Mouse (Mus musculus) kidney, embryonic 14.5 days (tissue): ENCODE data around the gene Fam133b. TPM values are rescaled to one million over a fixed set of nuclear protein-coding genes. Genes with fewer than 3 reads are reported as not detected.
"Not testable (repeated sequence)": the region's sequence is repeated elsewhere in the genome, so short reads cannot be mapped to it uniquely, and the experiment has no call there.

Experiments used
- ATAC-seq: fragments of 200-750 bp; cut with Nextera tagmentation; 2 replicates; pipeline ENCODE4 v1.8.0; 2017; ENCODE audit warnings: moderate number of reproducible peaks, mild to moderate bottlenecking, moderate TSS enrichment, moderate library complexity; ENCODE audit not compliant: low FRiP score, low TSS enrichment
- H3K27ac ChIP-seq: fragments of 300-500 bp; sonication (generic); 2 replicates; pipeline ENCODE4 v1.5.1; 2014; ENCODE audit warnings: low read depth, mild to moderate bottlenecking, low read length, moderate library complexity, mixed read lengths
- H3K27me3 ChIP-seq: fragments of 300-500 bp; sonication (generic); 2 replicates; pipeline ENCODE4 v1.6.1; 2014; ENCODE audit warnings: mild to moderate bottlenecking, low read length; ENCODE audit not compliant: control insufficient read depth, insufficient read depth
- H3K36me3 ChIP-seq: fragments of 300-500 bp; sonication (generic); 2 replicates; pipeline ENCODE4 v1.6.1; 2014; ENCODE audit warnings: low read length, mixed read lengths; ENCODE audit not compliant: control insufficient read depth, insufficient read depth
- H3K4me1 ChIP-seq: fragments of 300-500 bp; sonication (generic); 2 replicates; pipeline ENCODE4 v1.6.1; 2014; ENCODE audit warnings: low read length, mixed read lengths; ENCODE audit not compliant: control insufficient read depth, insufficient read depth
- H3K4me2 ChIP-seq: fragments of 300-500 bp; sonication (generic); replicated peaks from 2 replicates; pipeline ENCODE4 v1.6.1; 2014; ENCODE audit warnings: low read depth, mild to moderate bottlenecking, low read length
- H3K4me3 ChIP-seq: fragments of 300-500 bp; sonication (generic); 2 replicates; pipeline ENCODE4 v1.5.1; 2014; ENCODE audit warnings: mild to moderate bottlenecking, low read length
- H3K9ac ChIP-seq: fragments of 300-500 bp; sonication (generic); 2 replicates; pipeline ENCODE4 v1.6.1; 2014; ENCODE audit warnings: low read depth, mild to moderate bottlenecking, low read length, moderate library complexity
- H3K9me3 ChIP-seq: fragments of 300-500 bp; sonication (generic); 2 replicates; pipeline ENCODE4 v1.6.1; 2016; ENCODE audit warnings: low read length; ENCODE audit not compliant: control insufficient read depth
- WGBS: fragments of 180-500 bp; shearing (Covaris S2); extraction: QIAGEN DNeasy Blood & Tissue Kit; methylation state at CpG from one replicate; pipeline ENCODE4 v1.1.7; 2014; 5-methylcytosine and 5-hydroxymethylcytosine counted together
- polyA plus RNA-seq: library from polyadenylated mRNA; unstranded; fragments of >200 nt; fragmentation: Nextera tagmentation; extraction: Ambion mirVana; gene quantifications from 2 replicates; pipeline ENCODE4 v1.2.1, GENCODE M21; 2014

Fam133b gene
- polyA plus RNA-seq, 1 experiment from 2014 or later = 38.9 TPM

- Histone ChIP-seq H3K27me3 (no peaks in the 10 kb centered on the region), H3K9ac (no peak overlapping the region), H3K4me3 (no peak overlapping the region), H3K36me3 (peaks cover 35% of the 10 kb centered on the region), H3K27ac (no peak overlapping the region), H3K4me1 (no peaks in the 10 kb centered on the region), H3K9me3 (no peaks in the 10 kb centered on the region), H3K4me2 (no peak overlapping the region)
- 94% methylated on average over 9 of the region's 9 CpGs for WGBS
- ATAC-seq = no peak
Measured at GRCm38 (mm10) chr5:3607114-3607513, 63.5 kb downstream of the Fam133b start.

- H3K4me3 ChIP-seq = no peak overlapping the region
- H3K27me3 ChIP-seq = no peaks in the 10 kb centered on the region
- no peak overlapping the region for H3K9ac ChIP-seq
- no peak overlapping the region for H3K4me2 ChIP-seq
- H3K27ac ChIP-seq = no peak overlapping the region
- WGBS = 95% methylated on average over 7 of the region's 7 CpGs
- H3K9me3 ChIP-seq = no peaks in the 10 kb centered on the region
- H3K4me1 ChIP-seq = no peaks in the 10 kb centered on the region
- peaks cover 34% of the 10 kb centered on the region for H3K36me3 ChIP-seq
- ATAC-seq = no peak
Measured at GRCm38 (mm10) chr5:3609241-3609640, 65.6 kb downstream of the Fam133b start.

- WGBS = 88% methylated on average over 2 of the region's 2 CpGs
- H3K4me2 ChIP-seq, H3K9ac ChIP-seq, H3K27me3 ChIP-seq, ATAC-seq, H3K27ac ChIP-seq, H3K4me1 ChIP-seq, H3K9me3 ChIP-seq, H3K4me3 ChIP-seq: not testable (repeated sequence)
- H3K36me3 ChIP-seq = peaks cover 17% of the 10 kb centered on the region
Measured at GRCm38 (mm10) chr5:3611835-3612234, 68.2 kb downstream of the Fam133b start.

Other genes starting within 250 kb of the Fam133b start
- gene Cdk6, start 202.3 kb upstream of the Fam133b start, polyA plus RNA-seq = 18.6 and 23.4 TPM in 2 replicates
- 2.8 and 4.1 TPM in 2 replicates for gene 1700109H08Rik, start 27.7 kb downstream of the Fam133b start, polyA plus RNA-seq
- 14.3 and 18.3 TPM in 2 replicates for gene Pex1, start 52.2 kb downstream of the Fam133b start, polyA plus RNA-seq
- 14.9 and 16.2 TPM in 2 replicates for gene Rbm48, start 52.8 kb downstream of the Fam133b start, polyA plus RNA-seq
- not detected in 2 replicates for gene Tmbim7, start 107.3 kb downstream of the Fam133b start, polyA plus RNA-seq
- gene Gatad1, start 113.4 kb downstream of the Fam133b start, polyA plus RNA-seq = 81.2 and 82.7 TPM in 2 replicates